Mouse (Mus musculus): ENCODE measurements around the gene Hist1h2bp. TPM values are rescaled to one million over a fixed set of nuclear protein-coding genes. Genes with fewer than 3 reads are reported as not detected.

Gene Hist1h2bp
- polyA plus RNA-seq, 1 experiment from 2014 or later: 3.4 TPM

Small RNAs within 50 kb of the gene (microRNA-seq; reads per million reads assigned to microRNA genes)
- not detected for gene Gm19658 (ENCODE audit: borderline number of aligned reads)
- not detected for gene Gm44346 (ENCODE audit: borderline number of aligned reads)
- gene Gm44454 (ENCODE audit: borderline number of aligned reads): not detected
- gene Gm44466 (ENCODE audit: borderline number of aligned reads): not detected

Other genes starting within 250 kb of the Hist1h2bp start
- 0.14 and 0.41 TPM in 2 replicates for gene Olfr1366, start 244.7 kb upstream of the Hist1h2bp start, polyA plus RNA-seq (2014; fragmentation: Nextera tagmentation; extraction: Ambion mirVana)
- 0.09 TPM in 1 of 2 replicates, not detected in the other for gene Olfr1535, start 227.6 kb upstream of the Hist1h2bp start, polyA plus RNA-seq (2014; fragmentation: Nextera tagmentation; extraction: Ambion mirVana)
- not detected in 2 replicates for gene Olfr1364, start 205.7 kb upstream of the Hist1h2bp start, polyA plus RNA-seq (2014; fragmentation: Nextera tagmentation; extraction: Ambion mirVana)
- not detected in 2 replicates for gene Olfr1362, start 173.4 kb upstream of the Hist1h2bp start, polyA plus RNA-seq (2014; fragmentation: Nextera tagmentation; extraction: Ambion mirVana)
- not detected in 2 replicates for gene Olfr11, start 144.9 kb upstream of the Hist1h2bp start, polyA plus RNA-seq (2014; fragmentation: Nextera tagmentation; extraction: Ambion mirVana)
- not detected in 2 replicates for gene Olfr1361, start 124.1 kb upstream of the Hist1h2bp start, polyA plus RNA-seq (2014; fragmentation: Nextera tagmentation; extraction: Ambion mirVana)
- not detected in 2 replicates for gene Olfr1360, start 110.1 kb upstream of the Hist1h2bp start, polyA plus RNA-seq (2014; fragmentation: Nextera tagmentation; extraction: Ambion mirVana)
- not detected in 2 replicates for gene Olfr1359, start 89.3 kb upstream of the Hist1h2bp start, polyA plus RNA-seq (2014; fragmentation: Nextera tagmentation; extraction: Ambion mirVana)
- gene Hist1h2bl, start 71.3 kb upstream of the Hist1h2bp start, polyA plus RNA-seq (2014; fragmentation: Nextera tagmentation; extraction: Ambion mirVana): 3.8 and 6.9 TPM in 2 replicates
- gene Hist1h2ai, start 71.0 kb upstream of the Hist1h2bp start, polyA plus RNA-seq (2014; fragmentation: Nextera tagmentation; extraction: Ambion mirVana): 40.4 and 42.9 TPM in 2 replicates
- gene Hist1h3h, start 69.8 kb upstream of the Hist1h2bp start, polyA plus RNA-seq (2014; fragmentation: Nextera tagmentation; extraction: Ambion mirVana): 13.9 and 23.8 TPM in 2 replicates
- gene Hist1h2bm, start 65.4 kb upstream of the Hist1h2bp start, polyA plus RNA-seq (2014; fragmentation: Nextera tagmentation; extraction: Ambion mirVana): 4.9 and 8.0 TPM in 2 replicates
- 0.96 and 2.2 TPM in 2 replicates for gene Hist1h4j, start 52.4 kb upstream of the Hist1h2bp start, polyA plus RNA-seq (2014; fragmentation: Nextera tagmentation; extraction: Ambion mirVana)
- 6.4 and 8.8 TPM in 2 replicates for gene Hist1h4k, start 37.0 kb upstream of the Hist1h2bp start, polyA plus RNA-seq (2014; fragmentation: Nextera tagmentation; extraction: Ambion mirVana)
- 16.8 and 20.4 TPM in 2 replicates for gene Hist1h2ak, start 33.6 kb upstream of the Hist1h2bp start, polyA plus RNA-seq (2014; fragmentation: Nextera tagmentation; extraction: Ambion mirVana)
- gene Hist1h2bn, start 33.3 kb upstream of the Hist1h2bp start, polyA plus RNA-seq (2014; fragmentation: Nextera tagmentation; extraction: Ambion mirVana): 2.0 and 3.1 TPM in 2 replicates
- 18.5 and 19.7 TPM in 2 replicates for gene Hist1h1b, start 6.8 kb upstream of the Hist1h2bp start, polyA plus RNA-seq (2014; fragmentation: Nextera tagmentation; extraction: Ambion mirVana)
- 237 and 252 TPM in 2 replicates for gene Hist1h3i, start 4.1 kb upstream of the Hist1h2bp start, polyA plus RNA-seq (2014; fragmentation: Nextera tagmentation; extraction: Ambion mirVana)
- 7.2 and 8.9 TPM in 2 replicates for gene Hist1h2an, start 243 bp upstream of the Hist1h2bp start, polyA plus RNA-seq (2014; fragmentation: Nextera tagmentation; extraction: Ambion mirVana)
- 24.4 and 25.8 TPM in 2 replicates for gene Hist1h2bq, start 22.7 kb downstream of the Hist1h2bp start, polyA plus RNA-seq (2014; fragmentation: Nextera tagmentation; extraction: Ambion mirVana)
- 1.9 TPM in 1 of 2 replicates, not detected in the other for gene Hist1h2ao, start 23.0 kb downstream of the Hist1h2bp start, polyA plus RNA-seq (2014; fragmentation: Nextera tagmentation; extraction: Ambion mirVana)
- gene Hist1h4m, start 24.3 kb downstream of the Hist1h2bp start, polyA plus RNA-seq (2014; fragmentation: Nextera tagmentation; extraction: Ambion mirVana): not detected in 2 replicates
- gene Hist1h4n, start 44.7 kb downstream of the Hist1h2bp start, polyA plus RNA-seq (2014; fragmentation: Nextera tagmentation; extraction: Ambion mirVana): 31.8 and 32.5 TPM in 2 replicates
- gene Hist1h2ap, start 46.0 kb downstream of the Hist1h2bp start, polyA plus RNA-seq (2014; fragmentation: Nextera tagmentation; extraction: Ambion mirVana): 5,437 and 5,439 TPM in 2 replicates
- 26.4 and 28.5 TPM in 2 replicates for gene Hist1h2br, start 46.3 kb downstream of the Hist1h2bp start, polyA plus RNA-seq (2014; fragmentation: Nextera tagmentation; extraction: Ambion mirVana)
- gene Zfp184, start 157.6 kb downstream of the Hist1h2bp start, polyA plus RNA-seq (2014; fragmentation: Nextera tagmentation; extraction: Ambion mirVana): 16.0 and 16.4 TPM in 2 replicates
- gene Pom121l2, start 193.7 kb downstream of the Hist1h2bp start, polyA plus RNA-seq (2014; fragmentation: Nextera tagmentation; extraction: Ambion mirVana): 0.12 and 0.26 TPM in 2 replicates
- 1.6 and 2.0 TPM in 2 replicates for gene Prss16, start 222.3 kb downstream of the Hist1h2bp start, polyA plus RNA-seq (2014; fragmentation: Nextera tagmentation; extraction: Ambion mirVana)
- 21.2 and 21.6 TPM in 2 replicates for gene Hist1h2ah, start 248.1 kb downstream of the Hist1h2bp start, polyA plus RNA-seq (2014; fragmentation: Nextera tagmentation; extraction: Ambion mirVana)
- gene Hist1h2bk, start 248.4 kb downstream of the Hist1h2bp start, polyA plus RNA-seq (2014; fragmentation: Nextera tagmentation; extraction: Ambion mirVana): 8.6 and 11.7 TPM in 2 replicates